Mouse (Mus musculus): ENCODE results near the gene Fam72a.

GRCm38 (mm10) chr1:131570391-131570790 lies 42.7 kb downstream of the Fam72a start:
- TF ChIP-seq USF1 (IDR thresholded peaks at IDR 0.05; ENCODE audit: low read depth), result no peak
- TF ChIP-seq MYOG (IDR thresholded peaks at IDR 0.05; ENCODE audit: control insufficient read depth in 1 of 3, insufficient read depth in 1 of 3, insufficient read length in 2 of 3, low read depth in 2 of 3), result no peak
- no peak for TF ChIP-seq POLR2A (IDR thresholded peaks at IDR 0.05; ENCODE audit: insufficient read length, low read depth)

All from myocyte (in vitro differentiated cells).